Mouse (Mus musculus) thymus, adult 2 months (tissue): ENCODE data around the gene Lrp1.

Source experiments
- CTCF ChIP-seq: fragments of 200-500 bp; IDR thresholded peaks from 2 replicates; pipeline ENCODE4 v1.5.1; 2012; ENCODE audit warnings: mild to moderate bottlenecking, control low read depth, low read length, moderate library complexity, borderline replicate concordance; ENCODE audit not compliant: control insufficient read depth, poor library complexity, insufficient read depth; ENCODE audit errors: extremely low read depth
- POLR2A ChIP-seq: fragments of 200-500 bp; IDR thresholded peaks from 2 replicates; pipeline ENCODE4 v1.6.1; 2012; ENCODE audit warnings: mild to moderate bottlenecking, low read length, control low read depth, moderate library complexity; ENCODE audit not compliant: control insufficient read depth, poor library complexity, insufficient read depth; ENCODE audit errors: extremely low read depth

GRCm38 (mm10) chr10:127590256-127590655 lies 30.7 kb downstream of the Lrp1 start:
- TF ChIP-seq CTCF (no peak), POLR2A (no peak)
